Mouse (Mus musculus) neural tube, embryonic 12.5 days (tissue): ENCODE measurements around the gene Mgp. TPM values are rescaled to one million over a fixed set of nuclear protein-coding genes. Genes with fewer than 3 reads are reported as not detected.

Experiments
- polyA plus RNA-seq: library from polyadenylated mRNA; unstranded; fragments of >200 nt; fragmentation: Nextera tagmentation; extraction: Ambion mirVana; gene quantifications from 2 replicates; pipeline ENCODE4 v1.2.1, GENCODE M21; 2016

The Mgp gene
- polyA plus RNA-seq, 1 experiment from 2014 or later, result 8.8 TPM

Other genes with a start within 250 kb of the Mgp start
- gene Plbd1, start 213.9 kb downstream of the Mgp start, polyA plus RNA-seq, result 1.3 and 2.0 TPM in 2 replicates
- 0.20 and 0.41 TPM in 2 replicates for gene Gucy2c, start 94.1 kb downstream of the Mgp start, polyA plus RNA-seq
- gene Hist4h4, start 71.4 kb downstream of the Mgp start, polyA plus RNA-seq, result 0.45 and 0.67 TPM in 2 replicates
- gene H2afj, start 67.6 kb downstream of the Mgp start, polyA plus RNA-seq, result 123 and 127 TPM in 2 replicates
- 1.1 and 3.7 TPM in 2 replicates for gene BC049715, start 48.2 kb downstream of the Mgp start, polyA plus RNA-seq
- 113 and 115 TPM in 2 replicates for gene Wbp11, start 47.6 kb downstream of the Mgp start, polyA plus RNA-seq
- 0.29 and 1.5 TPM in 2 replicates for gene Smco3, start 40.4 kb downstream of the Mgp start, polyA plus RNA-seq
- gene Art4, start 18.1 kb downstream of the Mgp start, polyA plus RNA-seq, result 0.51 and 0.86 TPM in 2 replicates
- not detected in 2 replicates for gene Erp27, start 46.4 kb upstream of the Mgp start, polyA plus RNA-seq
- not detected in 2 replicates for gene Pde6h, start 48.0 kb upstream of the Mgp start, polyA plus RNA-seq
- 21.6 and 22.7 TPM in 2 replicates for gene Arhgdib, start 66.1 kb upstream of the Mgp start, polyA plus RNA-seq